Mouse (Mus musculus) liver, embryonic 11.5 days (tissue): Measurements from ENCODE around the gene Plac9a. TPM values are rescaled to one million over a fixed set of nuclear protein-coding genes. Genes with fewer than 3 reads are reported as not detected.

Experiments used
- ATAC-seq: fragments of 200-750 bp; cut with Nextera tagmentation; replicated peaks from 2 replicates; pipeline ENCODE4 v1.8.0; 2017; ENCODE audit warnings: moderate number of reproducible peaks, mild to moderate bottlenecking, moderate TSS enrichment, moderate library complexity; ENCODE audit not compliant: low FRiP score
- DNase-seq: peaks from one replicate; pipeline ENCODE4 v3.0.0-alpha.2; 2017; ENCODE audit warnings: low spot score
- H3K27ac ChIP-seq: fragments of 300-500 bp; sonication (generic); 2 replicates; pipeline ENCODE4 v1.5.1; 2014; ENCODE audit warnings: mild to moderate bottlenecking, low read depth, low read length, control low read depth
- H3K27me3 ChIP-seq: fragments of 300-500 bp; sonication (generic); replicated peaks from 2 replicates; pipeline ENCODE4 v1.6.1; 2014; ENCODE audit warnings: low read length, mixed read lengths; ENCODE audit not compliant: control insufficient read depth, insufficient read depth
- H3K36me3 ChIP-seq: fragments of 300-500 bp; sonication (generic); 2 replicates; pipeline ENCODE4 v1.6.1; 2014; ENCODE audit warnings: mild to moderate bottlenecking, low read length, moderate library complexity, mixed read lengths; ENCODE audit not compliant: control insufficient read depth, insufficient read depth
- H3K4me1 ChIP-seq: fragments of 300-500 bp; sonication (generic); replicated peaks from 2 replicates; pipeline ENCODE4 v1.6.1; 2014; ENCODE audit warnings: low read length, mixed read lengths; ENCODE audit not compliant: control insufficient read depth, insufficient read depth
- H3K4me2 ChIP-seq: fragments of 300-500 bp; sonication (generic); 2 replicates; pipeline ENCODE4 v1.6.1; 2014; ENCODE audit warnings: mild to moderate bottlenecking, control low read depth, moderate library complexity
- H3K4me3 ChIP-seq: fragments of 300-500 bp; sonication (generic); 2 replicates; pipeline ENCODE4 v1.5.1; 2014; ENCODE audit warnings: low read depth, low read length, control low read depth
- H3K9ac ChIP-seq: fragments of 300-500 bp; sonication (generic); 2 replicates; pipeline ENCODE4 v1.6.1; 2014; ENCODE audit warnings: low read depth, low read length, control low read depth
- H3K9me3 ChIP-seq: fragments of 300-500 bp; sonication (generic); 2 replicates; pipeline ENCODE4 v1.6.1; 2016; ENCODE audit warnings: low read length, inconsistent platforms, mixed read lengths; ENCODE audit not compliant: control insufficient read depth
- WGBS: fragments of 180-500 bp; shearing (Covaris S2); extraction: QIAGEN DNeasy Blood & Tissue Kit; methylation state at CpG from one replicate; pipeline ENCODE4 v1.1.7; 2014; 5-methylcytosine and 5-hydroxymethylcytosine counted together
- polyA plus RNA-seq: library from polyadenylated mRNA; unstranded; fragments of >200 nt; fragmentation: Nextera tagmentation; extraction: Ambion mirVana; gene quantifications from 2 replicates; pipeline ENCODE4 v1.2.1, GENCODE M21; 2014

Plac9a gene
- polyA plus RNA-seq, 1 experiment from 2014 or later: not detected

DNA sequence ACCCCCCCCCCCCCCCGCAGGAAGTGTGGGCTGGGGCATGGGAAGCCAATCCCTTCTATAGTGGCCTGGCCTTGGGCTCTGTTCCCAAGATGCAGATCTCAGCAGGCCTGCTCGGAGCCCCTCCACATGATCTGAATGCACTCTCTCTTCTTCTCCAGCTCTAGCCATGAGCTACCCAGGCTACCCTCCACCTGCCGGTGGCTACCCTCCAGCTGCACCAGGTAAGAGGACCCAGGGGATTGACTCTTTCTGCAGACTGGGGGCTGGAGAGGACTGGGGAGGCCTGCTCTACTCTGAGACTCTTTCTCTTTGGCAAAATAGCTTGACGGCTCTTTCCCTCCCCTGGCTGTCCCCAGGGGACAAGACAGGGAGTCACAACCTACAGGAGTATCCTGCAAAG is 34.2 kb downstream of the Plac9a start:
- 62% methylated on average over 3 of the region's 4 CpGs for WGBS
- DNase-seq: no peak
- H3K27ac ChIP-seq: no peak overlapping the region
- H3K9me3 ChIP-seq: no peaks in the 10 kb centered on the region
- H3K4me3 ChIP-seq: no peak overlapping the region
- H3K4me1 ChIP-seq: peaks cover 12% of the 10 kb centered on the region
- H3K4me2 ChIP-seq: no peak overlapping the region
- H3K36me3 ChIP-seq: no peaks in the 10 kb centered on the region
- H3K27me3 ChIP-seq: no peaks in the 10 kb centered on the region
- ATAC-seq: 0 out of 2 replicates have a peak, but pooled peaks have one; percentile 5
- no peak overlapping the region for H3K9ac ChIP-seq

DNA sequence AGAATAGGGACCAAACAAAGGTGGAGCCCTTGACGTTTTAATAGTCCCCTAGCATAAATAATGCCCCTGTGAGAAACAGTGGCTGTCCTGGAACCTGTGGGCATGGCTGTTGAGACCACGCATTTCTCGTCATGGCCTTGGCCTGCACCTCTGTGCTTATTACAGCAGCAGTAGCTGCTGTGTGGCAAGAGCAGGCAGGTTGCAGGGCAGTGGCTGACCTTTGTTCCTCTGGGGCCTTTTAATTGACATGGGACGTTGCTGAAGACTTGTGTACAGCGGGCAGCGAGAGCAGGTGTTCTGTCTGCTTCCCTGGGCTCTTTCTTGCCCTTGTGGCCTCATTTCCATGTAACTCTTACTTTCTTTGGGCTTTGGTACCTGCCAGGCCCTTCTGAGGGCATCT is 35.1 kb downstream of the Plac9a start:
- Histone ChIP-seq H3K27ac (no peak overlapping the region), H3K9ac (no peak overlapping the region), H3K27me3 (no peaks in the 10 kb centered on the region), H3K4me2 (no peak overlapping the region), H3K4me3 (no peak overlapping the region), H3K4me1 (peaks cover 12% of the 10 kb centered on the region), H3K36me3 (no peaks in the 10 kb centered on the region), H3K9me3 (no peaks in the 10 kb centered on the region)
- DNase-seq (no peak), ATAC-seq (no peak)
- WGBS: 72% methylated on average over 6 of the region's 6 CpGs

DNA sequence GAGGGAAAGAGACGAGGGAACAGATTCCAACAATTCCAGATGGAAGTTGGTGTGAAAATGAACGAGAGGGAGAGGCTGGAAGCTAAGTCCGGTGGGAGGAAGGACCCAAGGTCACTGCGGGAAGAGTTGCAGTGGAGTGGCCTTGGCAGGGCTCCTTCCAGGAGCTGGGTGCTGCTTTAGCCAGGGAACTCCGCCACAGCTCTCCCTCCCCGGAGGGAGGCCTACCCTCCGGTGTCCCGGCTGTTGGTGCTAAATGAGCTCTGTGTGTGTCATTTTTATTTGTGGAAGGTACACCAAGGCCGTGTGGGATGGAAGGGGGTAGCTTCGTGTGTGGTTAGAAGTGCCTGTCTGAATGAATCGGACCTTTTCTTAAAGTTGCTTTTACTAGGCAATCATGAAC is 36.1 kb downstream of the Plac9a start:
- Histone ChIP-seq H3K4me2 (no peak overlapping the region), H3K9ac (no peak overlapping the region), H3K36me3 (no peaks in the 10 kb centered on the region), H3K27ac (no peak overlapping the region), H3K4me1 (peaks cover 12% of the 10 kb centered on the region), H3K27me3 (no peaks in the 10 kb centered on the region), H3K4me3 (no peak overlapping the region), H3K9me3 (no peaks in the 10 kb centered on the region)
- ATAC-seq: no peak
- no peak for DNase-seq
- 76% methylated on average over 11 of the region's 11 CpGs for WGBS

DNA sequence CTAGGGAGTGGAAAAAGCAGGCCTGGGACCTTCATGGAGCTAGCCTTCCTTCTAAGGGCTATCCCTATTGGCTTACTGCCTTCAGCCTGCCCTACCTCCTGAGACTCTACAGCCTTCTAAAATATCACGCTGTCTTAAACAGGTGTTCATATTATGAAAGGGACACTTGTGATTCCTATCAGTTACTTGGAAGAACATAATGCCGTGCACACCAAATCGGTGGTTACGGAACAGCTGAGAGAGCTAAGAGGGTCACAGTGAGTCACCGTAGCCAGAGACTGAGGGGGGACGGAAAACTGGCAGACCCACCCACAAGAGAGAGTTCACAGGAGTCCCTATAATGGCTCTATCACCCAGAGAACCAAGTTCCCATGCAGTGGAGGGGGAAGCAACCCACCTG is 36.5 kb downstream of the Plac9a start:
- DNase-seq: no peak
- Histone ChIP-seq H3K4me1 (peaks cover 12% of the 10 kb centered on the region), H3K4me3 (no peak overlapping the region), H3K4me2 (no peak overlapping the region), H3K27me3 (no peaks in the 10 kb centered on the region), H3K9me3 (no peaks in the 10 kb centered on the region), H3K27ac (no peak overlapping the region), H3K9ac (no peak overlapping the region), H3K36me3 (no peaks in the 10 kb centered on the region)
- WGBS: 94% methylated on average over 6 of the region's 6 CpGs
- ATAC-seq: no peak

DNA sequence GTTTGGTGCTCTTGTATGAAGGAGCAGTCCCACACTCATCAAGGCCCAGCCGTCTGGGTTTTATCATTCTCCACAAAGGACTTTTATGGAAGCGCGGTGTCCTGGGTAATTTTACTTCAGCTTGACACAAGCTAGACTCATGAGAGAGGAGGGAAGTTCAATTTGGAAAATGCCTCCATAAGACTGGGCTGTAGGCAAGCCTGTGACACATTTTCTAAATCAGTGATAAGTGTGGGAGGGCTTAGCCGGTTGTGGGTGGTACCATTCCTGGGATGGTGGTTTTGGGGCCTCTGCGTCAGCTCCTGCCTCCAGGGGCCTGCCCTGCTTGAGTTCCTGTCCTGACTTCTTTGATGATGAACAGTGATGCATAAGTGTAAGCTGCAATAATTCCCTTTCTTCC is 37.6 kb downstream of the Plac9a start:
- Histone ChIP-seq H3K27ac (no peak overlapping the region), H3K9ac (no peak overlapping the region), H3K4me1 (peaks cover 12% of the 10 kb centered on the region), H3K27me3 (no peaks in the 10 kb centered on the region), H3K9me3 (no peaks in the 10 kb centered on the region), H3K36me3 (no peaks in the 10 kb centered on the region), H3K4me2 (no peak overlapping the region), H3K4me3 (no peak overlapping the region)
- ATAC-seq (no peak), DNase-seq (no peak)
- WGBS: 73% methylated on average over 5 of the region's 5 CpGs

DNA sequence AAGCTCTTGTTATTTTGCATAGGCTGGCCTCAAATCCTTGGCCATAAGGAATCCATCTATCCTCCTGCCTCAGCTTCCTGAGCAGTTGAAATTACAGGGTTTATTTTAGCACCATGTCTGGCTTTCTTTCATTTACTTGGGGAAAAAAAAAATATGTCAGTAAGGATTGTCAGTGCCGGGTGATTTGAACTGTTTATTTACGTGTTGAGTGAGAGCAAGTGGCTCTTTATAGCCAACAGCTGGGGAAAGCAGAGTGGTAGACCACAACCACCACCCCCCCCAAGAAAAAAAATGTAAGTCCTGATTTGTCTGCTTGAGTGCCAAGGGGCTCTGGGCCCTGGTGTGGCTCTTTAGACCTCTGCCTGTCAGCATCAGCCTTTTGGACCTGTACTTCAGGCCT is 39.2 kb downstream of the Plac9a start:
- Histone ChIP-seq H3K9ac (no peak overlapping the region), H3K36me3 (no peaks in the 10 kb centered on the region), H3K4me3 (no peak overlapping the region), H3K27ac (no peak overlapping the region), H3K27me3 (no peaks in the 10 kb centered on the region), H3K4me2 (no peak overlapping the region), H3K4me1 (peaks cover 4% of the 10 kb centered on the region), H3K9me3 (no peaks in the 10 kb centered on the region)
- WGBS: 84% methylated on average over 2 of the region's 2 CpGs
- ATAC-seq: no peak
- DNase-seq: no peak

DNA sequence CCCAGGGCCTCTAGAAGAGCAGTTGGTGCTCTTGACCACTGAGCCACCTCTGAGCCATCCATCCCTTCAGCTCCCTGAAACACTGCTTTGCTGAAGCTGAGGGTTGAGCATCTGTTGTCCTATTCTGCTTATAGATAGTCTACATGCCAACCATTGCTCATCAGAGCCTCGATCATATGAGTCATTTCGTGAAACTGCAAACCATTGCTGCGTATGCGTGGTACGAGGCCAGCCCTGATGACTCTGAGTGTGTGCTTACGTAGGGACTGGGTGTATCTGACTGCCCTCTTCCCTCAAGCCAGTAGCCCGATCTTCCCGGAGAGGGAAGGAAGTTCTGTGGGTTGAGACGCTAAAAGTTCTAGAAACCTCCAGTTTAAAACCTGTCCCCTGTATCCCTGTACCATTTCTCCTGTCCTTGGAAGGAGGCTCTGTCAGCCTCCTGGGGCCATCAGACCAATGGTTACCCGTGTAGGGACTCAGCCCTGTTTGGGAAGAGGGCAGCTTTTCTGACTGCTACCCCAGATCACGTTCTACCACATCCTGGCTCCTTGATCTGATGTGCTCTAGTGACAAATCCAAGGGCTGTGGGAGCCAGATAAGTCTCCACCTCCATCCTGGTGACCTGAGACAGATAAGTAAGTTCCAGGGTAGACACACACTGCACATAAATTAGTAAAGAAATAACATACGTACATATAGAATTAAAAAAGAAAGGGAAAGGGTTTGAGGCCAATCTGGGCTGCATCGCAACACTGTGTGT is 40.9 kb downstream of the Plac9a start:
- H3K4me2 ChIP-seq: 0 out of 2 replicates have a peak overlapping the region, but pooled peaks have one; percentile 6

DNA sequence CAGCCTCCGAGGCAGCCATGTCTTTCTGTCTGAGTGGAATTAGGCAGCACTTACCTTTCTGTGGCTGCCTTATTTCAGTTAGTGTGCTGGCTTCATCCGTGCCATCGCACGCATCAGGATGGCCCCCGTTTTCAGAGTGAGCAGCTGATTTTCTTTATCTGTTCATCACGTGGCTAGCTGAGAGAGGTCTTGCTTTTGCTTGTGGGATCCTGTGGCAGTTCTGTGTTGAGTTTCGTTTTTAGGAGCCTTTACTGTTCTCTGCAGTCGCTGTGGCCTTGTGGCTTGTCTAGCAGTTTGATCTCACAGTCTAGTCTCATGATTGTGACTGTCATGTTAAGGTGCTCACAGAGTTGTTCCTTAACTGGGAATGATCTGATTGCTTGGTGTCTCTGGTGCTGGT is 45.0 kb downstream of the Plac9a start:
- H3K27ac ChIP-seq: no peak overlapping the region; the same call in 1 of the 2 replicates
- H3K4me2 ChIP-seq: peak overlapping the region; percentile 33; the same call in 1 of the 2 replicates
- no peak overlapping the region for H3K9ac ChIP-seq
- DNase-seq (no peak), ATAC-seq (no peak)
- H3K27me3 ChIP-seq: no peaks in the 10 kb centered on the region
- H3K36me3 ChIP-seq: no peaks in the 10 kb centered on the region
- WGBS: 52% methylated on average over 8 of the region's 8 CpGs
- peaks cover 25% of the 10 kb centered on the region for H3K4me1 ChIP-seq
- H3K9me3 ChIP-seq: no peaks in the 10 kb centered on the region
- H3K4me3 ChIP-seq: no peak overlapping the region

More for the DNA sequence above, 40.9 kb downstream of the Plac9a start:
- no peak overlapping the region for H3K4me3 ChIP-seq
- DNase-seq: no peak
- H3K27me3 ChIP-seq: no peaks in the 10 kb centered on the region
- peak; percentile 78 for ATAC-seq
- H3K9me3 ChIP-seq: no peaks in the 10 kb centered on the region
- H3K36me3 ChIP-seq: no peaks in the 10 kb centered on the region
- 59% methylated on average over 13 of the region's 13 CpGs for WGBS
- no peak overlapping the region for H3K27ac ChIP-seq
- no peak overlapping the region for H3K9ac ChIP-seq
- H3K4me1 ChIP-seq: peaks cover 17% of the 10 kb centered on the region

DNA sequence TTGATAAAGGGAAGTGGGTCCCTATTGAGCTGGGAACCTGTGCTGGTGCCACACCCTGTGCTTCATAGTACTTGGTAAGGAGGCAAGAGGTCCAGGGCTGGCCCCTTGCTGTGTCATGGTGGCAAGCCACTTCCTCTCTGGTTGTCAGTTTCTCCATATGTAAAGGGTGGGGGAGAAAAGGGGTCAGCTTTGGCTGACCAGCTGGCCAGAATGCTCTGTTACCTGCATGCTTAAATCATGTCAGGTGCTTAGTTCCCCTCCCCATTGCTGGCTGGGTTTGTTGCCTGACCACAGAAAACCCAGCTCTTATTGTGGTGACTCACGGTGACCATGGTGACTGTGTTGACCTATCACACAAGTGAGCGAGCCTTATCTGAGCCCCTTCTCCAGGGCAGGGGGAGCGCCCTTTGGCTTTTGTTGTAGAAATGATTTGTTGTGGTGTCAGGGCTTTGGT is 45.7 kb downstream of the Plac9a start:
- H3K4me2 ChIP-seq: peak overlapping the region; percentile 33
- no peaks in the 10 kb centered on the region for H3K9me3 ChIP-seq
- H3K4me3 ChIP-seq: no peak overlapping the region
- peaks cover 25% of the 10 kb centered on the region for H3K4me1 ChIP-seq
- ATAC-seq: peak; percentile 44
- no peaks in the 10 kb centered on the region for H3K36me3 ChIP-seq
- 20% methylated on average over 3 of the region's 3 CpGs for WGBS
- H3K27ac ChIP-seq: no peak overlapping the region
- no peak for DNase-seq
- no peaks in the 10 kb centered on the region for H3K27me3 ChIP-seq
- no peak overlapping the region for H3K9ac ChIP-seq
